Mouse (Mus musculus) neural tube, embryonic 11.5 days (tissue): Measurements from ENCODE around the gene Spred1. TPM values are rescaled to one million over a fixed set of nuclear protein-coding genes. Genes with fewer than 3 reads are reported as not detected.
A peak's percentile ranks its signal among the peaks of the same experiment; 100 is the strongest.

Experiments used
- ATAC-seq: fragments of 200-750 bp; cut with Nextera tagmentation; 2 replicates; pipeline ENCODE4 v1.8.0; 2017; ENCODE audit warnings: moderate number of reproducible peaks, mild to moderate bottlenecking, moderate TSS enrichment, moderate library complexity; ENCODE audit not compliant: insufficient read depth, low FRiP score, low TSS enrichment
- DNase-seq: peaks from one replicate; pipeline ENCODE4 v3.0.0-alpha.2; 2015; ENCODE audit warnings: low spot score
- H3K27ac ChIP-seq: fragments of 300-500 bp; sonication (generic); 2 replicates; pipeline ENCODE4 v1.5.1; 2014; ENCODE audit warnings: low read depth, mild to moderate bottlenecking, low read length
- H3K27me3 ChIP-seq: fragments of 300-500 bp; sonication (generic); 2 replicates; pipeline ENCODE4 v1.6.1; 2014; ENCODE audit warnings: mild to moderate bottlenecking, low read length, mixed read lengths; ENCODE audit not compliant: control insufficient read depth, insufficient read depth
- H3K36me3 ChIP-seq: fragments of 300-500 bp; sonication (generic); 2 replicates; pipeline ENCODE4 v1.6.1; 2014; ENCODE audit warnings: mild to moderate bottlenecking, low read length, moderate library complexity, mixed read lengths; ENCODE audit not compliant: control insufficient read depth, insufficient read depth
- H3K4me1 ChIP-seq: fragments of 300-500 bp; sonication (generic); 2 replicates; pipeline ENCODE4 v1.6.1; 2014; ENCODE audit warnings: low read length, mixed read lengths; ENCODE audit not compliant: control insufficient read depth, insufficient read depth
- H3K4me2 ChIP-seq: fragments of 300-500 bp; sonication (generic); 2 replicates; pipeline ENCODE4 v1.6.1; 2014; ENCODE audit warnings: low read depth, mild to moderate bottlenecking, moderate library complexity
- H3K4me3 ChIP-seq: fragments of 300-500 bp; sonication (generic); 2 replicates; pipeline ENCODE4 v1.5.1; 2014; ENCODE audit warnings: low read depth, low read length
- H3K9ac ChIP-seq: fragments of 300-500 bp; sonication (generic); 2 replicates; pipeline ENCODE4 v1.6.1; 2014; ENCODE audit warnings: mild to moderate bottlenecking, low read length
- H3K9me3 ChIP-seq: fragments of 300-500 bp; sonication (generic); 2 replicates; pipeline ENCODE4 v1.6.1; 2016; ENCODE audit warnings: low read length; ENCODE audit not compliant: control insufficient read depth
- WGBS: fragments of 180-500 bp; shearing (Covaris S2); extraction: QIAGEN DNeasy Blood & Tissue Kit; methylation state at CpG from one replicate; pipeline ENCODE4 v1.1.7; 2014; 5-methylcytosine and 5-hydroxymethylcytosine counted together
- polyA plus RNA-seq: library from polyadenylated mRNA; unstranded; fragments of >200 nt; fragmentation: Nextera tagmentation; extraction: Ambion mirVana; gene quantifications from 2 replicates; pipeline ENCODE4 v1.2.1, GENCODE M21; 2014

Gene Spred1
- polyA plus RNA-seq, 1 experiment from 2014 or later: 23.5 TPM

GRCm38 (mm10) chr2:117205066-117205465 lies 83.9 kb downstream of the Spred1 start:
- H3K4me3 ChIP-seq: no peak overlapping the region
- no peaks in the 10 kb centered on the region for H3K36me3 ChIP-seq
- H3K4me2 ChIP-seq: no peak overlapping the region
- H3K27me3 ChIP-seq: no peaks in the 10 kb centered on the region
- H3K9ac ChIP-seq: no peak overlapping the region
- no peak overlapping the region for H3K27ac ChIP-seq
- ATAC-seq: no peak
- WGBS: 85% methylated on average over 6 of the region's 6 CpGs
- no peak for DNase-seq
- H3K4me1 ChIP-seq: 0 out of 2 replicates have a peak, but pooled peaks cover 3% of the 10 kb centered on the region
- H3K9me3 ChIP-seq: no peaks in the 10 kb centered on the region

- H3K4me2 ChIP-seq: 0 out of 2 replicates have a peak overlapping the region, but pooled peaks have one; percentile 22
- no peak overlapping the region for H3K4me3 ChIP-seq
- WGBS: 3% methylated on average over 6 of the region's 6 CpGs
Observed at GRCm38 (mm10) chr2:117210416-117211085, 89.4 kb downstream of the Spred1 start.

GRCm38 (mm10) chr2:117216152-117216551 lies 95.0 kb downstream of the Spred1 start:
- ATAC-seq: no peak
- Histone ChIP-seq H3K4me3 (no peak overlapping the region), H3K36me3 (no peaks in the 10 kb centered on the region), H3K4me1 (peaks cover 4% of the 10 kb centered on the region; the same call in 1 of the 2 replicates), H3K4me2 (no peak overlapping the region), H3K27me3 (no peaks in the 10 kb centered on the region), H3K9me3 (no peaks in the 10 kb centered on the region), H3K27ac (no peak overlapping the region), H3K9ac (no peak overlapping the region)
- 65% methylated on average over 2 of the region's 2 CpGs for WGBS
- no peak for DNase-seq

More at GRCm38 (mm10) chr2:117210416-117211085, 89.4 kb downstream of the Spred1 start:
- Histone ChIP-seq H3K27ac (no peak overlapping the region), H3K4me1 (no peaks in the 10 kb centered on the region; the same call in 1 of the 2 replicates), H3K9me3 (no peaks in the 10 kb centered on the region), H3K27me3 (no peaks in the 10 kb centered on the region), H3K36me3 (no peaks in the 10 kb centered on the region), H3K9ac (no peak overlapping the region)
- ATAC-seq (peak; percentile 99), DNase-seq (peak; percentile 80)

GRCm38 (mm10) chr2:117217695-117218216 lies 96.6 kb downstream of the Spred1 start:
- Histone ChIP-seq H3K9me3 (no peaks in the 10 kb centered on the region), H3K4me1 (0 out of 2 replicates have a peak, but pooled peaks cover 4% of the 10 kb centered on the region), H3K27ac (no peak overlapping the region), H3K9ac (no peak overlapping the region), H3K27me3 (no peaks in the 10 kb centered on the region), H3K4me3 (no peak overlapping the region), H3K36me3 (no peaks in the 10 kb centered on the region), H3K4me2 (no peak overlapping the region)
- ATAC-seq (no peak), DNase-seq (no peak)
- 7% methylated on average over 15 of the region's 15 CpGs for WGBS

GRCm38 (mm10) chr2:117219536-117219935 lies 98.4 kb downstream of the Spred1 start:
- H3K4me2 ChIP-seq: no peak overlapping the region
- WGBS: 98% methylated on average over 4 of the region's 4 CpGs
- no peaks in the 10 kb centered on the region for H3K9me3 ChIP-seq
- no peaks in the 10 kb centered on the region for H3K27me3 ChIP-seq
- H3K9ac ChIP-seq: no peak overlapping the region
- H3K4me1 ChIP-seq: 0 out of 2 replicates have a peak, but pooled peaks cover 4% of the 10 kb centered on the region
- H3K36me3 ChIP-seq: no peaks in the 10 kb centered on the region
- no peak overlapping the region for H3K27ac ChIP-seq
- no peak overlapping the region for H3K4me3 ChIP-seq
- ATAC-seq: no peak
- DNase-seq: no peak

GRCm38 (mm10) chr2:117222651-117223050 lies 101.5 kb downstream of the Spred1 start:
- Histone ChIP-seq H3K36me3 (no peaks in the 10 kb centered on the region), H3K27me3 (no peaks in the 10 kb centered on the region), H3K4me3 (no peak overlapping the region), H3K27ac (no peak overlapping the region), H3K4me1 (0 out of 2 replicates have a peak, but pooled peaks cover 4% of the 10 kb centered on the region), H3K9ac (no peak overlapping the region), H3K9me3 (no peaks in the 10 kb centered on the region), H3K4me2 (no peak overlapping the region)
- 85% methylated on average over 9 of the region's 9 CpGs for WGBS
- ATAC-seq (no peak), DNase-seq (no peak)

- DNase-seq: no peak
- no peak overlapping the region for H3K4me2 ChIP-seq
- no peaks in the 10 kb centered on the region for H3K36me3 ChIP-seq
- no peak for ATAC-seq
- no peaks in the 10 kb centered on the region for H3K9me3 ChIP-seq
- WGBS: 61% methylated on average over 11 of the region's 11 CpGs
- no peaks in the 10 kb centered on the region for H3K27me3 ChIP-seq
- H3K4me3 ChIP-seq: no peak overlapping the region
- H3K27ac ChIP-seq: no peak overlapping the region
- no peak overlapping the region for H3K9ac ChIP-seq
- H3K4me1 ChIP-seq: no peaks in the 10 kb centered on the region
Observed at GRCm38 (mm10) chr2:117228601-117229125, 107.5 kb downstream of the Spred1 start.

GRCm38 (mm10) chr2:117230261-117230660 lies 109.1 kb downstream of the Spred1 start:
- Histone ChIP-seq H3K4me1 (no peaks in the 10 kb centered on the region), H3K27ac (no peak overlapping the region), H3K4me2 (no peak overlapping the region), H3K27me3 (no peaks in the 10 kb centered on the region), H3K9me3 (no peaks in the 10 kb centered on the region), H3K9ac (no peak overlapping the region), H3K4me3 (no peak overlapping the region), H3K36me3 (no peaks in the 10 kb centered on the region)
- ATAC-seq (no peak), DNase-seq (no peak)
- 87% methylated on average over 7 of the region's 7 CpGs for WGBS

- Histone ChIP-seq H3K4me2 (no peak overlapping the region), H3K36me3 (no peaks in the 10 kb centered on the region), H3K9ac (no peak overlapping the region), H3K4me3 (no peak overlapping the region), H3K9me3 (no peaks in the 10 kb centered on the region), H3K27ac (no peak overlapping the region), H3K4me1 (no peaks in the 10 kb centered on the region), H3K27me3 (no peaks in the 10 kb centered on the region)
- 8% methylated on average over 13 of the region's 13 CpGs for WGBS
- ATAC-seq (peak; percentile 81), DNase-seq (peak; percentile 85)
Observed at GRCm38 (mm10) chr2:117231257-117231656, 110.1 kb downstream of the Spred1 start.
